Mouse (Mus musculus): ENCODE results near the gene Amelx.

The Amelx gene

GRCm38 (mm10) chrX:169187100-169187499 lies at the start of gene Amelx:
Gene Amelx (minus strand): TSS chrX:169187200.
- no peak for DNase-seq

- DNase-seq, result no peak
These were observed 35.5 kb upstream of the Amelx start for GRCm38 (mm10) chrX:169222357-169223062.

- no peak for DNase-seq
These were observed 33.1 kb upstream of the Amelx start for GRCm38 (mm10) chrX:169220064-169220463.

DNA sequence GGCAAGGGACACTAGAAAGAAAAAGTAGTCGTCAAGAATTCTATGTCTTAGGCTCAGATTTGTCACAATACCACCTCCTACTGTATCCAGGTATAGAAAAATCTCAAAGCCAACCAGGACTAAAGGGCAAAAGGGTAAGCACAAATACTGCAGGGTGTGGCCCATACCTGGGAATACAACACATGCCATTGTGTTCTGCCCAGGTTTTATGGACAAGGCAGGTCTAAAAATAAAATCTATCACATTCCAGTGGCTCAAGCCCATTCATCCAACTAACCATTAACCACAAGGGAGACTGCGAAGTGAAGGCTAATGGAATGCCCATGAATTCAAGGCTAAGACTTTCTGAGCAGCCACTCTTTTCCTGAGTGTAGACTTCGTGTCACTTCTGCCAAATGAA lies 23.0 kb upstream of the Amelx start:
- DNase-seq, result no peak

GRCm38 (mm10) chrX:169178634-169179033 lies 8.4 kb downstream of the Amelx start:
- DNase-seq, result no peak

GRCm38 (mm10) chrX:169173796-169174195 lies 13.2 kb downstream of the Amelx start:
- peak in 1 of 2 experiments; percentile 1 for DNase-seq

- DNase-seq, result no peak
These were observed 16.0 kb downstream of the Amelx start for GRCm38 (mm10) chrX:169170981-169171380.

DNA sequence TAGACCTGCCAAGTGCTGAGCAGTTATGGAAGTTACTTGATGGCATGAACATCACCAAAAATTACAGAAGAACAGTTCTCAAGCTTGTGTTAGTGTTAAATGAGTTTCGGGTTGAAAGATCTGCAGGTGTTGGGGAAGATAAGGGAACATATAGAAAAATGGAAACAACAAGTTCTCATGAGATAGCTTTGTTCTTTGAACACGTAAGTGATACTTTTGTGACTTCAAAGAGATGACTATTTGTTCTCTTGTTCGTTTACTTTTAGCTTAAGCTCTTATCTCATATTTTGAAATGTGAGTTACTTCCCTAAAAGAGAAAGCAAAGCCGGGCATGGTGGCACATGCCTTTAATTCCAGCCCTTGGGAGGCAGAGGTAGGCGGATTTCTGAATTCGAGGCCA lies 28.6 kb downstream of the Amelx start:
- DNase-seq, result no peak

GRCm38 (mm10) chrX:169153805-169154204 lies 33.2 kb downstream of the Amelx start:
- no peak for DNase-seq

DNA sequence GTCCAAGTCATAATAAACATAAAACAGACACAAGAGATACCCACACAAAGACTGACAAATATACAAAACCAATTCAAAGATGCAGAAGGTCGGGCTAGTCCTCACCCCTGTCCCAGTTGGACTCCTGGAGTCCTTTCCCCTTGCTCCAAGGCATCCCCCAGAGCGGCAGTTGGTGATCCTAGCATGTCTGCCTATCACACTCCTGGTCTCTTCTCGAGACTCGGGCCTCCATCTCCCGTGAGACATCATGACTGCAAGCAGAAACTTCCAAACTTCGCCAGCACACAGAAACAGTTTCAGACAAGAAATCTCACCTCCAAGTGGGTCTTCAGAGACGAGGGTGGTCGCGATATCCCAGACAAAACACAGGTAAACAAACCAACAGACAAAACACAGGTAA lies 46.5 kb downstream of the Amelx start:
- no peak for DNase-seq

DNA sequence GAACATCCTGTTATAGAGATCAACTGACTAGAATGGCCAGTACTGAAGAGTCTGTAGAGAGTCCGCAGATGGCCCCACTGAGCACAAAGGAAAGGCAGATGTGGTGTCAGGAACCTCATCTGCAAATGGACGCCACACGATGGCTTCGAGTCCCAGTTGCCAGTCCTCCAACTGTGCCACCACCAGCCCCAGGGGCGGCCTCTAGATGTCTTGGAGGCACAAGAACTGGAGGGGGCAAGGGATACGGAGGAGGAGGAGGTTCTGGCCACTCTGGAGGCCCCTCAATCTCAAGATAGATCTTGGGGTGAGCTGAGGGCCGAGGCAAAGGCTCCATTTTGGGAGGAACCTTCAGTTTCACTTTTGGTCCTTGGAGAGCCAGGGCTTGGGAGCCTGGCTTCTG lies 47.2 kb downstream of the Amelx start:
- no peak for DNase-seq
